Mouse (Mus musculus) small intestine, adult 2 months (tissue): ENCODE results near the gene Dgkg. TPM values are rescaled to one million over a fixed set of nuclear protein-coding genes. Genes with fewer than 3 reads are reported as not detected.

ENCODE experiments used
- H3K27ac ChIP-seq: fragments of 200-500 bp; 2 replicates; pipeline ENCODE4 v1.5.1; 2012; ENCODE audit warnings: low read depth, low read length, control low read depth, inconsistent platforms; ENCODE audit not compliant: insufficient read depth
- H3K27me3 ChIP-seq: fragments of 200-500 bp; 2 replicates; pipeline ENCODE4 v1.6.1; 2012; ENCODE audit warnings: mild to moderate bottlenecking, moderate library complexity, low read length, inconsistent platforms; ENCODE audit not compliant: control insufficient read depth, insufficient read depth
- H3K36me3 ChIP-seq: fragments of 200-500 bp; 2 replicates; pipeline ENCODE4 v1.6.1; 2012; ENCODE audit warnings: mild to moderate bottlenecking, low read length, control low read depth, inconsistent platforms; ENCODE audit not compliant: control insufficient read depth, insufficient read depth
- H3K4me1 ChIP-seq: fragments of 200-500 bp; 2 replicates; pipeline ENCODE4 v1.6.1; 2012; ENCODE audit warnings: low read length, inconsistent platforms, mixed read lengths; ENCODE audit not compliant: control insufficient read depth, insufficient read depth, insufficient read length
- H3K4me3 ChIP-seq: fragments of 200-500 bp; 2 replicates; pipeline ENCODE4 v1.5.1; 2012; ENCODE audit warnings: low read depth, mild to moderate bottlenecking, control low read depth, inconsistent platforms, low read length, moderate library complexity
- CTCF ChIP-seq: fragments of 200-500 bp; IDR thresholded peaks from 2 replicates; pipeline ENCODE4 v1.5.1; 2012; ENCODE audit warnings: low read depth, mild to moderate bottlenecking, control low read depth, inconsistent platforms, low read length, moderate library complexity, mixed read lengths; ENCODE audit not compliant: insufficient replicate concordance, insufficient read length; ENCODE audit errors: extremely low read depth
- POLR2A ChIP-seq: fragments of 200-500 bp; IDR thresholded peaks from 2 replicates; pipeline ENCODE4 v1.6.1; 2012; ENCODE audit warnings: low read depth, mild to moderate bottlenecking, control low read depth, inconsistent platforms, low read length, moderate library complexity
- WGBS: fragments of 180-500 bp; shearing (Covaris S2); methylation state at CpG from one replicate; pipeline ENCODE4 v1.1.7; 2018; 5-methylcytosine and 5-hydroxymethylcytosine counted together
- polyA plus RNA-seq: library from polyadenylated mRNA; depleted of rRNA; stranded (reverse); fragments of >200 nt; gene quantifications from 2 replicates; pipeline ENCODE4 v1.2.3, GENCODE M21; 2012

Gene Dgkg
- polyA plus RNA-seq, 1 experiment, result 0.51 TPM

DNA sequence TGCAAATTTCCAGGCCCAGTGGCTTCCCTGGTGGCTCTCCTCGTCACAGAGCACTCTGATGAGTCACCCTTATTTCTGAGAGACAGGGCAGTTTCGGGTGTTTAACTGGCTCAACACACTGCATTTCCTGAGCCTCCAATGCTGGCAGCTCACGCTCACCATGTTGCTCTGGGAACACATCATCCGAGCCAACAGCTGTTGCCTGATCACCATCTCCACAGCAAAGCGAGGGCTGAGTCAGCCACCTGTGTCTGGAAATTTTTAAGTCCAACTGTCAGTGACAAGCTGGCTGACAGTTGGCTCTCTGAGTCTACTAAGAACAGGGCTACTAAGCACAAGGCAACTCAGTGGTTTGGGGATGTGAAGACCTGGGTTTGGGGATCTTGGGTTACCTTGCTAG lies 4.1 kb upstream of the Dgkg start:
- TF ChIP-seq CTCF, result no peak
- no peak for TF ChIP-seq POLR2A
- no peak overlapping the region for H3K27ac ChIP-seq
- peaks cover 17% of the 10 kb centered on the region; the same call in 1 of the 2 replicates for H3K4me1 ChIP-seq
- no peak overlapping the region for H3K4me3 ChIP-seq
- H3K36me3 ChIP-seq, result no peaks in the 10 kb centered on the region
- H3K27me3 ChIP-seq, result peaks cover 7% of the 10 kb centered on the region
- WGBS, result 63% methylated on average over 5 of the region's 5 CpGs

DNA sequence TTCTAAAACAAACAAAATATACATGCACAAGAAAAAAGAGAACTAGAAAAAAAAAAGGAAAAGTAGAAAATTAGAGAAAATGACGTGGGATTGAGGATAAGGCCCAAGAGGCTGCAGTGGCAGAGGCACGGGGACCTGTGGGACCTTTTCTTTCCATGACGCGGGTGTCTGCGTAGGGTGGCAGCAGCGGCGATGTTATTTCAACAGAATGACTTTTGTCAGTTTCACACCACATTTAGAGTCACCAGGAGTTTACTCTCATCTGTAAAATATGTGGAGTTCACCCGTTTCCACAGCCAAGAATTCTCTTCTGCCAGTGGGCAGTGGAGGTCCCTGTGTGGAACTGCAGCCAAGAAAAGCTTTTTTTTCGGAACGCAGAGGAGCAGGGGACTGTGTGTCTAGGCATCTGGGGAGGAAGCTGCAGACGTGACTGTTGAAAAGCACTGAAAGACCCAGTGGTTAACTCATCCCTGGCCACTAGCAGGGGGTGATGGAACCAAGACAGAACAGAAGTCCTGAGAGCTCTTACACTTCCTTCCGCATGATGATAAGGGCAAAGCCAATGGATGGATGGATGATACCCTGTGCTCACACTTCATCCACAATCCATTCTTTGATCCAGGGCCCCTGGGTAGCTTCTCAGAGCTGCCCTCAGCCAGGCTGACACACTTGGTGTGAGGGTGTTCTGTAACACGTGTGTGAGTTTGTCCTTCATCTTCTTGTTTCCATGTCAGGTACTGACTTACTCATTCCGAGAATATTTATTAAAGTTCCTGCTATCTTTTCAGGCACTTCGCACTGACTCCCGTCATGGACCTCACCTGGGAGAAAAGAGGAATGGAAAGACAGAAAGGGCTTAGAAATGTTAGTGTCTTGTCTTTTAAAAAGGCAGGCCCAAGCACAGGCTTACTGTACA lies 1.1 kb upstream of the Dgkg start:
- WGBS, result 82% methylated on average over 16 of the region's 16 CpGs
- no peak for TF ChIP-seq CTCF
- TF ChIP-seq POLR2A, result no peak
- H3K27ac ChIP-seq, result no peak overlapping the region

DNA sequence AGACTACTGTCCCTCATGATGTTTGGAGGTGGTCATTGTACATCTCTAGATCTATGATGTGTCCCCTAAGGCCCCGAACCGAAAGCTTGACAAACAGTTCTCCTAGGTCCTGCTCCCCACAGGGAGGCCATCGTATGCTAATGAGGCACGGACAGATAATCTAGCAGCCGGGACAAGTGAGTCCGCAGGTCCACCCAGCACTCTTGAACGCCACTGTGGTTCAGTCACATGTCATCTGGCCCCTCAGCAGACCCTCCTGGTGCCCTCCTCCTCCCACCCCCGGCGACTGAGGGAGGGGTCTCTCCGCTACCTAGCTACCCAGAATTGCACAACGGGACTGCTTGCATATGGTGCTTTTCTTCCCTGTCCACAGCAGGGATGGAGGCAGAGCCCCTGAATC lies 1.2 kb downstream of the Dgkg start:
- Histone ChIP-seq H3K36me3 (no peaks in the 10 kb centered on the region), H3K4me1 (peaks cover 4% of the 10 kb centered on the region; the same call in 1 of the 2 replicates), H3K27ac (no peak overlapping the region), H3K27me3 (peaks cover 10% of the 10 kb centered on the region), H3K4me3 (peak overlapping the region; percentile 43)
- no peak for TF ChIP-seq CTCF
- TF ChIP-seq POLR2A, result no peak
- 13% methylated on average over 11 of the region's 11 CpGs for whole genome bisulfite sequencing

More for the DNA sequence above, 1.1 kb upstream of the Dgkg start:
- no peak overlapping the region for H3K4me3 ChIP-seq
- peaks cover 8% of the 10 kb centered on the region for H3K4me1 ChIP-seq
- H3K36me3 ChIP-seq, result no peaks in the 10 kb centered on the region
- peaks cover 10% of the 10 kb centered on the region for H3K27me3 ChIP-seq

DNA sequence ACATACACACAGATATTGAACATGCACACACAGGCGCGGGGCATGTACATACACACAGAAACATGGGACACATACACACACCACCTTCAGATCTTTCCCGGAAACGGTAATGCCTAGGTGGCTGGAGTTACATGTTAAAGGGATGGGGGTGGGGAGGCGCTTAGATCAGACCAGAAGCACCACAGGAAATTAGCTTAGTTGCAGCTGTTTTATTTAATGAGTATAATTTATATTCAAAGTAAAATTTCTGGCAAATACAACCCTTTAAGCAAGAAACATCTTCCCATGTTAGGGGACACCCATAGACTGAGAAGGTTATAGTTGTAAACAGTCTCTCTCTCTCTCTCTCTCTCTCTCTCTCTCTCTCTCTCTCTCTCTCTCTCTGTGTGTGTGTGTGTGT lies 1.8 kb downstream of the Dgkg start:
- peaks cover 4% of the 10 kb centered on the region; the same call in 1 of the 2 replicates for H3K4me1 ChIP-seq
- no peak overlapping the region for H3K27ac ChIP-seq
- H3K36me3 ChIP-seq, result no peaks in the 10 kb centered on the region
- no peak for TF ChIP-seq POLR2A
- TF ChIP-seq CTCF, result no peak
- 55% methylated on average over 5 of the region's 5 CpGs for WGBS
- H3K27me3 ChIP-seq, result peaks cover 10% of the 10 kb centered on the region
- no peak overlapping the region for H3K4me3 ChIP-seq

DNA sequence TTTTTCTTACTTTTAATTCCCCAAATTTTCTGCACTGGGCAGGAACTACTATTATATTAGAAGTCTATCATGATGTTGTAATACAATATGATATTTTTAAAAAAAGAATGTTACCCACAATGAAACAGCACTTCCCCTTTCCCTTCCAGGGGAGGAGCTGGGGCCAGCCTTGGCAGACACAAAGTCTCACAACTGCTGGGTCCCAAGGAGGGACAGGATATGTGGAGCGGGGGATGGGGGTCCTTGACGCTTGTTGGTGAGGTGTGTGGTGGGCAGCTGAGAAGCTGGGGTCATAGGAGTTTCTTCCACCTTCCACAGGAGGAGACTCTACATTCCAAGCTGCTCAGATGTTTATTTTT lies 2.6 kb downstream of the Dgkg start:
- Histone ChIP-seq H3K4me1 (peaks cover 4% of the 10 kb centered on the region; the same call in 1 of the 2 replicates), H3K27ac (no peak overlapping the region), H3K36me3 (no peaks in the 10 kb centered on the region), H3K4me3 (no peak overlapping the region), H3K27me3 (peaks cover 10% of the 10 kb centered on the region)
- no peak for TF ChIP-seq POLR2A
- TF ChIP-seq CTCF, result no peak
- 60% methylated on average over 2 of the region's 2 CpGs for WGBS

DNA sequence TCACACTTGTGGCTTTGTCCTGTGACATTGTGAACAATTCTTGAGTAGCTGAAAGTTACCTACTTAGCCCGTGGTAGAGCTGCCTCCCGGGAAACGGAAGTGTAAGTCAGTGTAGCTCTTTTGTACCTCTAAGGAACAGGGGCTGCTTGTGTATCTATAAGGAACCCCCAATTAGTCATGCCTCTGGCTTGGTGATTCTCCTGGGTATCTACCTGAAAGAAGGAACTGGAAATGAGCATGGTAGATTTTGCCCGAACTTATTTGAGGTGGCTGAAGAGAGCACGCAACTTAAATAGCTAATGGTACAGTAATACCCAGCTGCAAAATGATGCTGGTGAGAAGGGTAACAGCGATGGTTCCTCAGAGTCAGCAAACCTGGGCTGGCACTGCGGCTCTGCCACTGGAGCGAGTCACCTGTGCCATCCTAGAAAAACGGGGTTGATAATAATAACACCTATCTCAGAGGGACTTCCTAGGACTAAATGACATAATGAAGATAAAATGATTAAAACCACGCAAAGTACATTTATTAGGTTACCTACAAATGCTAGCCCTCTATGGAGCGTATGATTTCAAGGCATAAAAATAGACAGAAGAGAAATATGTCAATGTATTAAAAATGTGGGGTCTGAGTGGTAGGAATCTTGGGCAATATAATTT lies 3.1 kb downstream of the Dgkg start:
- Histone ChIP-seq H3K4me3 (no peak overlapping the region), H3K36me3 (no peaks in the 10 kb centered on the region), H3K27me3 (peaks cover 10% of the 10 kb centered on the region), H3K27ac (no peak overlapping the region), H3K4me1 (peaks cover 4% of the 10 kb centered on the region; the same call in 1 of the 2 replicates)
- WGBS, result 80% methylated on average over 11 of the region's 11 CpGs
- TF ChIP-seq POLR2A, result no peak
- no peak for TF ChIP-seq CTCF

DNA sequence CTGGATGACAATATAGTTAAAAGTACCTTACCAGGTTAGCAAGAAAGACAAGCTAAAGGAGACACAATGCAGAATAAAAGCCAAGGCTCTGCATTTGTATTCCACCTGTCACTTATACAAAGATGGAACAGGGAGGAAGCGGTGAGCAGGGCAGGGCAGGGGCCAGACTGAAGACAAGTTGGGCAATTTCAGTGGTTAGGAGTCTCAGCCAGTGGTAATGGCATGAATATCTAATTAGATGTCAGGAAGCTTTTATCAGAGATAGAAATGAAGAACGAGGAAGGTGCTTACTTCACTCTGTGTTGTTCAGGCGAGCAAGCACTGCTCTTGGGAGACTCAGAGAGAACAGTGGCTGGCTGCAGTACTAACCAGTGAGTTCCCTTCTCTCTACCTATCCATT lies 5.8 kb downstream of the Dgkg start:
- WGBS, result 28% methylated on average over 3 of the region's 3 CpGs
- H3K4me1 ChIP-seq, result no peaks in the 10 kb centered on the region; the same call in 1 of the 2 replicates
- H3K36me3 ChIP-seq, result no peaks in the 10 kb centered on the region
- H3K27me3 ChIP-seq, result 0 out of 2 replicates have a peak, but pooled peaks cover 3% of the 10 kb centered on the region
- H3K4me3 ChIP-seq, result no peak overlapping the region
- no peak overlapping the region for H3K27ac ChIP-seq
- TF ChIP-seq POLR2A, result no peak
- TF ChIP-seq CTCF, result no peak
